8 mouse cellular contexts compared by ENCODE assay signal in the genomic region with DNA sequence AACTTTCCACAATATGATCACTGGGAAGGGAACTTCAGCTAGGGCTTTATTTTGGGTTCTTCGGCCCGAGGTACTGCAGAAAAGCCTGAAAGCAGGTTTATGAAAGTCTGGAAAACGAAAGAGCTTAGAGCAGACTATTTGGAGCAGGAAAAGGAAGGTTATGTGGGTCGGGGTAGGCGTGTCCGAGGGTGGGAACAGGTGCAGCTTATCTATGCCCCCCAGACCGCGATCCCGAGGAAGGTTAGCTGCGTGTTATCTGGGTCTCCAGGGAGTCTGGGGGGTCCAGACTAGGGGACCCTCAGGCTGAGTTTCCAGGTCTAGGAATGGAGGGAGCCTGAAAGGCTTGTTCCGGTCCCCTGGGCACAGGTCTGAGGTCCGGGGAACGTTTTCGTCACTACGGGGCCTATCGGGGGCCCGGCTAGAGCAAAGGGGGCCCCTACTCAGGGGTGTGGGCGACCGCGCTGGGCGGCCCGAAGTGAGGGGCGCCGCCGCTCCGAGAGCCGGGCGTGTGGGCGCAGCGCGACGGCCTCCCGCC. TPM values are rescaled to one million over a fixed set of nuclear protein-coding genes. Genes with fewer than 3 reads are reported as not detected.
DNase-seq lines count a peak whose midpoint lies in the region; ATAC-seq lines count a peak whose summit lies in the region.

No protein-coding gene starts in this region.

- peak; percentile 21 for DNase-seq in kidney, adult 9 months
- DNase-seq in kidney, adult 18-20 months: no peak
- DNase-seq in adrenal gland, postnatal 25 days: peak; percentile 18
- DNase-seq in limb, embryonic 11.5 days (ENCODE audit: low spot score): no peak
- peak; percentile 46 for DNase-seq in midbrain, embryonic 14.5 days
- peak; percentile 71 for DNase-seq in thymus, postnatal 25 days
- DNase-seq in cerebellum, adult 9-10 months: no peak

- peak overlapping the region; percentile 96 for H3K9ac ChIP-seq in limb, embryonic 11.5 days (ENCODE audit: low read length)
- H3K9ac ChIP-seq in midbrain, embryonic 14.5 days (replicated peaks; ENCODE audit: low read length): peak overlapping the region; percentile 99

- peak overlapping the region; percentile 80 for H3K27ac ChIP-seq in limb, embryonic 11.5 days (replicated peaks; ENCODE audit: low read depth, low read length)
- peak overlapping the region; percentile 84 for H3K27ac ChIP-seq in midbrain, embryonic 14.5 days (replicated peaks; ENCODE audit: low read depth, low read length)

- no peaks in the 10 kb centered on the region for H3K9me3 ChIP-seq in limb, embryonic 11.5 days (ENCODE audit: control insufficient read depth, low read length)
- H3K9me3 ChIP-seq in midbrain, embryonic 14.5 days (ENCODE audit: control insufficient read depth, low read length): no peaks in the 10 kb centered on the region

- peaks cover 11% of the 10 kb centered on the region for H3K4me1 ChIP-seq in limb, embryonic 11.5 days (ENCODE audit: control insufficient read depth, insufficient read depth, low read length)
- H3K4me1 ChIP-seq in midbrain, embryonic 14.5 days (ENCODE audit: control insufficient read depth, insufficient read depth, low read length): peaks cover 30% of the 10 kb centered on the region

- no peaks in the 10 kb centered on the region for H3K27me3 ChIP-seq in limb, embryonic 11.5 days (ENCODE audit: control insufficient read depth, insufficient read depth, low read length)
- no peaks in the 10 kb centered on the region for H3K27me3 ChIP-seq in midbrain, embryonic 14.5 days (ENCODE audit: control insufficient read depth, insufficient read depth, low read length)

- WGBS in limb, embryonic 11.5 days: under 1% methylated on average over 33 of the region's 33 CpGs
- under 1% methylated on average over 33 of the region's 33 CpGs for WGBS in midbrain, embryonic 14.5 days

- H3K4me2 ChIP-seq in limb, embryonic 11.5 days (ENCODE audit: low read depth, severe bottlenecking): peak overlapping the region; percentile 75
- peak overlapping the region; percentile 71 for H3K4me2 ChIP-seq in midbrain, embryonic 14.5 days (ENCODE audit: low read length)

- H3K36me3 ChIP-seq in limb, embryonic 11.5 days (ENCODE audit: control insufficient read depth, insufficient read depth, low read length): peaks cover 2% of the 10 kb centered on the region
- peaks cover 4% of the 10 kb centered on the region for H3K36me3 ChIP-seq in midbrain, embryonic 14.5 days (ENCODE audit: control insufficient read depth, insufficient read depth, low read length)

- peak; percentile 17 for ATAC-seq in granulocyte monocyte progenitor cell, adult 5-6 weeks (replicated peaks; ENCODE audit: poor library complexity, severe bottlenecking)
- ATAC-seq in limb, embryonic 11.5 days (ENCODE audit: insufficient number of reproducible peaks, low FRiP score, low TSS enrichment, low read depth): peak; percentile 65
- peak; percentile 46 for ATAC-seq in midbrain, embryonic 14.5 days (ENCODE audit: low FRiP score, low TSS enrichment)

- peak overlapping the region; percentile 92 for H3K4me3 ChIP-seq in limb, embryonic 11.5 days (ENCODE audit: low read depth, low read length)
- H3K4me3 ChIP-seq in midbrain, embryonic 14.5 days (replicated peaks; ENCODE audit: low read depth, low read length): peak overlapping the region; percentile 94

RNA-seq across cellular contexts. Expression of gene Plagl2, which starts 0.5 kb away (rescaled TPM):
- total RNA-seq in adrenal gland, postnatal 25 days (2021): 10.7 and 12.0 TPM in 2 replicates
- 45.0 and 46.6 TPM in 2 replicates for total RNA-seq in granulocyte monocyte progenitor cell, adult 5-6 weeks (2014; fragmentation: Nextera tagmentation)
- total RNA-seq in granulocyte monocyte progenitor cell, adult 5-6 weeks (2017): 5.4 and 7.2 TPM in 2 replicates
- polyA plus RNA-seq in limb, embryonic 11.5 days (2014; fragmentation: Nextera tagmentation; extraction: Ambion mirVana): 29.6 and 33.0 TPM in 2 replicates
- polyA plus RNA-seq in midbrain, embryonic 14.5 days (2014; fragmentation: Nextera tagmentation; extraction: Ambion mirVana): 7.3 and 11.5 TPM in 2 replicates

RNA-seq across cellular contexts. Expression of gene Pofut1, which starts 0.6 kb away (rescaled TPM):
- 53.1 and 64.1 TPM in 2 replicates for total RNA-seq in adrenal gland, postnatal 25 days (2021)
- total RNA-seq in granulocyte monocyte progenitor cell, adult 5-6 weeks (2014; fragmentation: Nextera tagmentation): 17.6 and 20.3 TPM in 2 replicates
- 16.0 and 19.1 TPM in 2 replicates for total RNA-seq in granulocyte monocyte progenitor cell, adult 5-6 weeks (2017)
- polyA plus RNA-seq in limb, embryonic 11.5 days (2014; fragmentation: Nextera tagmentation; extraction: Ambion mirVana): 7.3 and 7.9 TPM in 2 replicates
- polyA plus RNA-seq in midbrain, embryonic 14.5 days (2014; fragmentation: Nextera tagmentation; extraction: Ambion mirVana): 5.6 and 6.0 TPM in 2 replicates

RNA-seq across cellular contexts. Expression of gene Tspyl3, which starts 15.5 kb away (rescaled TPM):
- 2.5 and 3.9 TPM in 2 replicates for total RNA-seq in adrenal gland, postnatal 25 days (2021)
- total RNA-seq in granulocyte monocyte progenitor cell, adult 5-6 weeks (2014; fragmentation: Nextera tagmentation): 12.1 and 16.7 TPM in 2 replicates
- total RNA-seq in granulocyte monocyte progenitor cell, adult 5-6 weeks (2017): 6.1 and 6.2 TPM in 2 replicates
- 6.1 and 7.9 TPM in 2 replicates for polyA plus RNA-seq in limb, embryonic 11.5 days (2014; fragmentation: Nextera tagmentation; extraction: Ambion mirVana)
- polyA plus RNA-seq in midbrain, embryonic 14.5 days (2014; fragmentation: Nextera tagmentation; extraction: Ambion mirVana): 30.2 and 37.5 TPM in 2 replicates

RNA-seq across cellular contexts. Expression of gene Kif3b, which starts 50.4 kb away (rescaled TPM):
- total RNA-seq in adrenal gland, postnatal 25 days (2021): 31.8 and 34.4 TPM in 2 replicates
- 6.9 and 7.7 TPM in 2 replicates for total RNA-seq in granulocyte monocyte progenitor cell, adult 5-6 weeks (2014; fragmentation: Nextera tagmentation)
- total RNA-seq in granulocyte monocyte progenitor cell, adult 5-6 weeks (2017): 9.1 and 11.3 TPM in 2 replicates
- polyA plus RNA-seq in limb, embryonic 11.5 days (2014; fragmentation: Nextera tagmentation; extraction: Ambion mirVana): 5.1 and 5.8 TPM in 2 replicates
- 17.0 and 18.6 TPM in 2 replicates for polyA plus RNA-seq in midbrain, embryonic 14.5 days (2014; fragmentation: Nextera tagmentation; extraction: Ambion mirVana)

Comparison
In these comparisons a context has a peak if more than half of its experiments do, and no peak if none do; other contexts are left out.
1. DNase-seq: peak in kidney, adult 9 months (single experiment), adrenal gland, postnatal 25 days (single experiment), midbrain, embryonic 14.5 days (single experiment) and thymus, postnatal 25 days (single experiment); none in kidney, adult 18-20 months (single experiment), limb, embryonic 11.5 days (single experiment) and cerebellum, adult 9-10 months (single experiment).
2. Peak in every context shown above with its lines, with median percentiles within 50 percentile points of each other: ATAC-seq.